Mouse (Mus musculus) forebrain, embryonic 12.5 days (tissue): ENCODE measurements around the gene Rps6kb2. TPM values are rescaled to one million over a fixed set of nuclear protein-coding genes. Genes with fewer than 3 reads are reported as not detected.

Experiments used
- ATAC-seq: fragments of 200-750 bp; cut with Nextera tagmentation; 2 replicates; pipeline ENCODE4 v1.8.0; 2017; ENCODE audit warnings: moderate TSS enrichment; ENCODE audit not compliant: low FRiP score
- H3K27ac ChIP-seq: fragments of 300-500 bp; sonication (generic); 2 replicates; pipeline ENCODE4 v1.5.1; 2016; ENCODE audit warnings: mild to moderate bottlenecking
- H3K27me3 ChIP-seq: fragments of 300-500 bp; sonication (generic); 2 replicates; pipeline ENCODE4 v1.6.1; 2016; ENCODE audit warnings: mild to moderate bottlenecking
- H3K36me3 ChIP-seq: fragments of 300-500 bp; sonication (generic); replicated peaks from 2 replicates; pipeline ENCODE4 v1.6.1; 2016; ENCODE audit warnings: mild to moderate bottlenecking
- H3K4me1 ChIP-seq: fragments of 300-500 bp; sonication (generic); 2 replicates; pipeline ENCODE4 v1.6.1; 2016
- H3K4me2 ChIP-seq: fragments of 300-500 bp; sonication (generic); 2 replicates; pipeline ENCODE4 v1.6.1; 2016; ENCODE audit warnings: mild to moderate bottlenecking, moderate library complexity
- H3K4me3 ChIP-seq: fragments of 300-500 bp; sonication (generic); replicated peaks from 2 replicates; pipeline ENCODE4 v1.5.1; 2016; ENCODE audit warnings: mild to moderate bottlenecking
- H3K9ac ChIP-seq: fragments of 300-500 bp; sonication (generic); 2 replicates; pipeline ENCODE4 v1.6.1; 2016; ENCODE audit warnings: mild to moderate bottlenecking
- H3K9me3 ChIP-seq: fragments of 300-500 bp; sonication (generic); 2 replicates; pipeline ENCODE4 v1.6.1; 2016
- WGBS: fragments of 180-500 bp; shearing (Covaris S2); methylation state at CpG from one replicate; pipeline ENCODE4 v1.1.7; 2016; 5-methylcytosine and 5-hydroxymethylcytosine counted together
- polyA plus RNA-seq: library from polyadenylated mRNA; unstranded; fragments of >200 nt; fragmentation: Nextera tagmentation; extraction: Ambion mirVana; gene quantifications from 2 replicates; pipeline ENCODE4 v1.2.1, GENCODE M21; 2016

Gene Rps6kb2
- polyA plus RNA-seq = 59.5 and 62.5 TPM in 2 replicates

GRCm38 (mm10) chr19:4162646-4163542 is at the start of gene Rps6kb2:
TSS of gene Rps6kb2 (minus strand) at chr19:4163354.
- Histone ChIP-seq H3K27me3 (no peaks in the 10 kb centered on the region), H3K4me3 (peak within 1 kb of the TSS; percentile 78), H3K9ac (peak within 1 kb of the TSS; percentile 74), H3K4me1 (peaks cover 14% of the 10 kb centered on the region), H3K9me3 (no peaks in the 10 kb centered on the region), H3K27ac (peak within 1 kb of the TSS; percentile 61), H3K4me2 (peak within 1 kb of the TSS; percentile 93), H3K36me3 (peaks cover 35% of the 10 kb centered on the region)
- WGBS = 7% methylated on average over 42 of the region's 42 CpGs
- peak; percentile 93 for ATAC-seq

- ATAC-seq = no peak
- Histone ChIP-seq H3K9me3 (no peaks in the 10 kb centered on the region), H3K9ac (no peak overlapping the region), H3K4me3 (no peak overlapping the region), H3K4me2 (no peak overlapping the region; the same call in 1 of the 2 replicates), H3K4me1 (peaks cover 48% of the 10 kb centered on the region), H3K27ac (no peak overlapping the region), H3K27me3 (peaks cover 66% of the 10 kb centered on the region), H3K36me3 (no peaks in the 10 kb centered on the region)
- 18% methylated on average over 4 of the region's 4 CpGs for WGBS
Observed at GRCm38 (mm10) chr19:4211891-4212588, 48.9 kb upstream of the Rps6kb2 start.

- no peaks in the 10 kb centered on the region for H3K9me3 ChIP-seq
- peaks cover 54% of the 10 kb centered on the region for H3K27me3 ChIP-seq
- no peaks in the 10 kb centered on the region for H3K36me3 ChIP-seq
- no peak overlapping the region for H3K4me3 ChIP-seq
- H3K9ac ChIP-seq = no peak overlapping the region
- WGBS = 70% methylated on average over 5 of the region's 5 CpGs
- H3K4me1 ChIP-seq = peaks cover 18% of the 10 kb centered on the region
- no peak for ATAC-seq
- H3K27ac ChIP-seq = no peak overlapping the region
- no peak overlapping the region for H3K4me2 ChIP-seq
Observed at GRCm38 (mm10) chr19:4208563-4208962, 45.4 kb upstream of the Rps6kb2 start.

GRCm38 (mm10) chr19:4206971-4207370 is 43.8 kb upstream of the Rps6kb2 start:
- peak; percentile 60; the same call in 1 of the 2 replicates for ATAC-seq

GRCm38 (mm10) chr19:4204889-4205288 is 41.7 kb upstream of the Rps6kb2 start:
- H3K4me3 ChIP-seq = no peak overlapping the region
- peaks cover 37% of the 10 kb centered on the region for H3K27me3 ChIP-seq

More at GRCm38 (mm10) chr19:4206971-4207370, 43.8 kb upstream of the Rps6kb2 start:
- Histone ChIP-seq H3K4me3 (no peak overlapping the region), H3K27me3 (peaks cover 50% of the 10 kb centered on the region), H3K4me1 (peaks cover 7% of the 10 kb centered on the region), H3K27ac (no peak overlapping the region), H3K9ac (no peak overlapping the region), H3K9me3 (no peaks in the 10 kb centered on the region), H3K4me2 (no peak overlapping the region), H3K36me3 (no peaks in the 10 kb centered on the region)
- WGBS = 2% methylated on average over 2 of the region's 2 CpGs

GRCm38 (mm10) chr19:4203604-4204326 is 40.6 kb upstream of the Rps6kb2 start:
- Histone ChIP-seq H3K4me2 (no peak overlapping the region), H3K9me3 (no peaks in the 10 kb centered on the region), H3K4me1 (peaks cover 20% of the 10 kb centered on the region), H3K27me3 (peaks cover 37% of the 10 kb centered on the region), H3K4me3 (no peak overlapping the region), H3K9ac (no peak overlapping the region), H3K27ac (no peak overlapping the region), H3K36me3 (peaks cover 15% of the 10 kb centered on the region)
- 64% methylated on average over 13 of the region's 13 CpGs for WGBS
- ATAC-seq = no peak

More at GRCm38 (mm10) chr19:4204889-4205288, 41.7 kb upstream of the Rps6kb2 start:
- Histone ChIP-seq H3K36me3 (peaks cover 5% of the 10 kb centered on the region; the same call in 1 of the 2 replicates), H3K9me3 (no peaks in the 10 kb centered on the region), H3K4me2 (no peak overlapping the region), H3K9ac (no peak overlapping the region), H3K4me1 (peaks cover 20% of the 10 kb centered on the region), H3K27ac (no peak overlapping the region)
- 54% methylated on average over 4 of the region's 4 CpGs for WGBS
- no peak for ATAC-seq

GRCm38 (mm10) chr19:4203148-4203547 is 40.0 kb upstream of the Rps6kb2 start:
- Histone ChIP-seq H3K4me3 (no peak overlapping the region), H3K36me3 (peaks cover 15% of the 10 kb centered on the region), H3K4me1 (peaks cover 20% of the 10 kb centered on the region), H3K9ac (no peak overlapping the region), H3K9me3 (no peaks in the 10 kb centered on the region), H3K4me2 (no peak overlapping the region), H3K27ac (no peak overlapping the region), H3K27me3 (peaks cover 34% of the 10 kb centered on the region)
- WGBS = 70% methylated on average over 3 of the region's 3 CpGs
- no peak for ATAC-seq

GRCm38 (mm10) chr19:4202149-4202548 is 39.0 kb upstream of the Rps6kb2 start:
- Histone ChIP-seq H3K36me3 (peaks cover 22% of the 10 kb centered on the region), H3K4me2 (peak overlapping the region; percentile 88), H3K9ac (peak overlapping the region; percentile 71), H3K27ac (no peak overlapping the region), H3K4me3 (peak overlapping the region; percentile 70), H3K4me1 (peaks cover 20% of the 10 kb centered on the region), H3K27me3 (peaks cover 34% of the 10 kb centered on the region), H3K9me3 (no peaks in the 10 kb centered on the region)
- WGBS = 29% methylated on average over 7 of the region's 7 CpGs
- ATAC-seq = peak; percentile 20

- Histone ChIP-seq H3K4me2 (peak within 1 kb of the TSS; percentile 88), H3K4me1 (peaks cover 20% of the 10 kb centered on the region), H3K36me3 (peaks cover 30% of the 10 kb centered on the region), H3K4me3 (peak within 1 kb of the TSS; percentile 70), H3K9me3 (no peaks in the 10 kb centered on the region), H3K9ac (peak within 1 kb of the TSS; percentile 84), H3K27ac (peak within 1 kb of the TSS; percentile 56; the same call in 1 of the 2 replicates), H3K27me3 (peaks cover 31% of the 10 kb centered on the region)
- WGBS = under 1% methylated on average over 34 of the region's 34 CpGs
- ATAC-seq = peak; percentile 85
Observed at GRCm38 (mm10) chr19:4201291-4201909, 38.2 kb upstream of the Rps6kb2 start, which contains the start of gene Rad9a. TSS of gene Rad9a (minus strand) at chr19:4201662.

GRCm38 (mm10) chr19:4197180-4197579 is 34.0 kb upstream of the Rps6kb2 start:
- H3K27me3 ChIP-seq = no peaks in the 10 kb centered on the region
- ATAC-seq = no peak
- H3K9ac ChIP-seq = no peak overlapping the region
- H3K9me3 ChIP-seq = no peaks in the 10 kb centered on the region
- peaks cover 64% of the 10 kb centered on the region for H3K36me3 ChIP-seq
- no peak overlapping the region for H3K4me2 ChIP-seq
- H3K4me3 ChIP-seq = no peak overlapping the region
- peaks cover 41% of the 10 kb centered on the region for H3K4me1 ChIP-seq
- H3K27ac ChIP-seq = no peak overlapping the region
- WGBS = 69% methylated on average over 3 of the region's 3 CpGs

GRCm38 (mm10) chr19:4196548-4196947 is 33.4 kb upstream of the Rps6kb2 start:
- no peak for ATAC-seq
- H3K36me3 ChIP-seq = peaks cover 64% of the 10 kb centered on the region
- 71% methylated on average over 5 of the region's 5 CpGs for WGBS
- H3K4me3 ChIP-seq = no peak overlapping the region
- peak overlapping the region; percentile 48; the same call in 1 of the 2 replicates for H3K27ac ChIP-seq
- H3K27me3 ChIP-seq = no peaks in the 10 kb centered on the region
- peak overlapping the region; percentile 13; the same call in 1 of the 2 replicates for H3K4me2 ChIP-seq
- peaks cover 39% of the 10 kb centered on the region for H3K4me1 ChIP-seq
- H3K9ac ChIP-seq = no peak overlapping the region
- H3K9me3 ChIP-seq = no peaks in the 10 kb centered on the region
